Mouse (Mus musculus): ENCODE measurements at regions not wholly inside any gene's neighbourhood (a gene's known extent, or its start where the extent isn't known, plus 50 kb on each side); places are given as distances from the start of the nearest gene placed in this dataset.

DNA sequence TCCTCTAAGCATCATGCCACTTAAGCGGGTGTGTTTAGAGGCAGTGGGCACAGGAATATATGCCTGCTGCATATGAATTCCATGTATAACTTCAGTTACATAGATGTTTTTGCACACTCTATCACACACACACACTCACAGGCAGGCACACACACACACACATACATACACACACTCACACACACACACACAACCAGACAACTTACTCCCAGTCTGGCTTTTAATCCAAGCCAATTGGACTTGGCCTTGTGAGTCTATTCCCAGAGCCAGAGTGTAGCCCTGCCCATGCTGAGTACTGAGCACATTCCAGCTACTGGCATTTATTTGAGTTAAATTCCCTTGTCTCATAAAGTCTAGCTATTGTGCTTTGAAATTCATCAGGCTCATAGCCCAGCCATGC is 357.7 kb downstream of the Lmx1a start:
- no peak for TF ChIP-seq CTCF (IDR thresholded peaks at IDR 0.05; ENCODE audit: borderline replicate concordance, insufficient read depth, low read depth, low read length)
- TF ChIP-seq POLR2A (IDR thresholded peaks at IDR 0.05; ENCODE audit: borderline replicate concordance, insufficient read depth, low read length) = no peak

Measured in cerebellum, adult 2 months (tissue).